Mouse (Mus musculus) adrenal gland, adult (tissue): Measurements from ENCODE around the gene P4ha2.

Experiments used
- DNase-seq, 2 experiments: peaks; one replicate each; pipeline ENCODE4 v3.0.0; 2022 to 2023; ENCODE audit warnings: low spot score in 1 of 2; ENCODE audit not compliant: inconsistent age in 2 of 2

Gene P4ha2

GRCm38 (mm10) chr11:54100045-54100691 lies at the start of gene P4ha2:
TSS of gene P4ha2 (plus strand) at chr11:54100095.
- peak in 1 of 2 experiments; percentile 38 for DNase-seq

GRCm38 (mm10) chr11:54050205-54050604 lies 49.7 kb upstream of the P4ha2 start:
- no peak for DNase-seq

GRCm38 (mm10) chr11:54051161-54051560 lies 48.7 kb upstream of the P4ha2 start:
- no peak for DNase-seq

GRCm38 (mm10) chr11:54052128-54052527 lies 47.8 kb upstream of the P4ha2 start:
- no peak for DNase-seq

GRCm38 (mm10) chr11:54053090-54053489 lies 46.8 kb upstream of the P4ha2 start:
- no peak for DNase-seq

GRCm38 (mm10) chr11:54054257-54054656 lies 45.6 kb upstream of the P4ha2 start:
- peak; percentile 30 to 85 for DNase-seq

GRCm38 (mm10) chr11:54056132-54056531 lies 43.8 kb upstream of the P4ha2 start:
- peak; percentile 11 to 50 for DNase-seq

- no peak for DNase-seq
These were observed 42.5 kb upstream of the P4ha2 start for GRCm38 (mm10) chr11:54057428-54057827.

GRCm38 (mm10) chr11:54058056-54058617 lies 41.8 kb upstream of the P4ha2 start:
- DNase-seq, result peak in 1 of 2 experiments; percentile 6

GRCm38 (mm10) chr11:54058643-54059042 lies 41.3 kb upstream of the P4ha2 start:
- peak in 1 of 2 experiments; percentile 7 for DNase-seq

- peak in 1 of 2 experiments; percentile 8 for DNase-seq
These were observed 40.4 kb upstream of the P4ha2 start for GRCm38 (mm10) chr11:54059526-54059925.

GRCm38 (mm10) chr11:54060316-54060715 lies 39.6 kb upstream of the P4ha2 start:
- DNase-seq, result peak; percentile 35 to 69

- peak; percentile 90 to 96 for DNase-seq
These were observed 37.7 kb upstream of the P4ha2 start for GRCm38 (mm10) chr11:54062086-54062752.

- DNase-seq, result peak; percentile 3 to 36
These were observed 37.0 kb upstream of the P4ha2 start for GRCm38 (mm10) chr11:54062753-54063471.

GRCm38 (mm10) chr11:54063472-54063775 lies 36.5 kb upstream of the P4ha2 start:
- DNase-seq, result peak; percentile 13 to 28

- DNase-seq, result peak; percentile 31 to 62
These were observed 35.4 kb upstream of the P4ha2 start for GRCm38 (mm10) chr11:54064412-54064978.

- peak; percentile 9 to 39 for DNase-seq
These were observed 34.6 kb upstream of the P4ha2 start for GRCm38 (mm10) chr11:54065106-54065914.

GRCm38 (mm10) chr11:54065915-54066178 lies 34.0 kb upstream of the P4ha2 start:
- no peak for DNase-seq

GRCm38 (mm10) chr11:54066400-54066799 lies 33.5 kb upstream of the P4ha2 start:
- DNase-seq, result peak in 1 of 2 experiments; percentile 4

- peak; percentile 6 to 28 for DNase-seq
These were observed 32.4 kb upstream of the P4ha2 start for GRCm38 (mm10) chr11:54067318-54067995.
